Mouse (Mus musculus) left cerebral cortex, adult 18-20 months (tissue): ENCODE measurements around the gene Sec16a. TPM values are rescaled to one million over a fixed set of nuclear protein-coding genes. Genes with fewer than 3 reads are reported as not detected.

Source experiments
- DNase-seq, 2 experiments: peaks; one replicate each; pipeline ENCODE4 v3.0.0; 2021 to 2022; ENCODE audit warnings: low spot score in 2 of 2, mixed read lengths in 1 of 2
- long read RNA-seq, 2 experiments: library from polyadenylated mRNA; stranded (forward); transcript quantifications; one replicate each; pipeline ENCODE4 v2.0.0; 2021
- total RNA-seq, 2 experiments: library from RNA; stranded (reverse); gene quantifications; 2 replicates each; pipeline ENCODE4 v1.2.3; 2021

Sec16a gene
- 10 to 100 TPM; 42.7 to 46.0 TPM for total RNA-seq
- long read RNA-seq, experiment 1, partial matches to known transcripts, result 17 of 21 reads
- long read RNA-seq, experiment 1, other reads (novel, unspliced or antisense), result 3 of 21 reads
- long read RNA-seq, experiment 2, full-length matches to known transcripts, result 5 of 13 reads
- long read RNA-seq, experiment 2, partial matches to known transcripts, result 7 of 13 reads
- long read RNA-seq, experiment 2, other reads (novel, unspliced or antisense), result 1 of 13 reads

DNA sequence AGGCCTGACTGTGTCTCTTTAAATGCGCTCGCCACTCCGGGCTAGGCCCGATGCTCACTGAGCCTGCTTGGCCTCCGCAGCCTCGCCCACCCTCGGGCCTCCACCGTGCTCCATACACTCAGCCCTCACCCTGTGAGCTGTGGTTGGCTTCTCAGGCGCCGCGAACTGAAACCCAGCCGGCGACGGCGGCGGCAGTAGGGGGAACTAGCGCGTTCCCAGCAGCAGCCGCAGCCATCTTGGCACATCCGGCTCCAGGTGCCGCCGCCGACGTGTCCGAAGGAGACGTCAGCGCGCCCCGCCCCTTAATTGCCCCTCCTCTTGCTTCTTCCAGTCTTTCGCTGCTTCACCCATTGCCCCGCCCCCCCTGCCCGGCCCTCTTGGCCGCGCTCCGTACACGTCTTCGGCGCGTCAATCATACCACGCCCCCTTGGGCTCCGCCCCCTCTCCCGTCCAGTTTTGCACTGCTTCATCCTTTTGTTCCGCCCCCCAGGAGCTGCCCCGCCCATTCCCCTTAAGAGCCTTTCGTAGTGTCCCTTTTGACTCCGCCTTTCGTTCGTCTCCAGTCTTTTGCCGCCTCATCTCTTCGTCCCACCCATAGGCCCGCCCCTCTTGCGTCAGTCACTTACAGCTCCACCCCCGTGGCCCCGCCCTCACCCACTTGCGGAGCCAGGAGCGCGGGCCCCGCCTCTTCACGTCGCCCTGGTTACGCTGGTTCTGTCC, at the start of gene Sec16a:
Sec16a (minus strand) TSS at position 271 of the 720 bp plus-strand sequence.
- peak; percentile 99 to 100 for DNase-seq

- DNase-seq, result no peak
Measured at GRCm38 (mm10) chr2:26494396-26494795, 49.4 kb upstream of the Sec16a start.

GRCm38 (mm10) chr2:26493021-26493781, 48.2 kb upstream of the Sec16a start:
- DNase-seq, result peak in 1 of 2 experiments; percentile 35

DNA sequence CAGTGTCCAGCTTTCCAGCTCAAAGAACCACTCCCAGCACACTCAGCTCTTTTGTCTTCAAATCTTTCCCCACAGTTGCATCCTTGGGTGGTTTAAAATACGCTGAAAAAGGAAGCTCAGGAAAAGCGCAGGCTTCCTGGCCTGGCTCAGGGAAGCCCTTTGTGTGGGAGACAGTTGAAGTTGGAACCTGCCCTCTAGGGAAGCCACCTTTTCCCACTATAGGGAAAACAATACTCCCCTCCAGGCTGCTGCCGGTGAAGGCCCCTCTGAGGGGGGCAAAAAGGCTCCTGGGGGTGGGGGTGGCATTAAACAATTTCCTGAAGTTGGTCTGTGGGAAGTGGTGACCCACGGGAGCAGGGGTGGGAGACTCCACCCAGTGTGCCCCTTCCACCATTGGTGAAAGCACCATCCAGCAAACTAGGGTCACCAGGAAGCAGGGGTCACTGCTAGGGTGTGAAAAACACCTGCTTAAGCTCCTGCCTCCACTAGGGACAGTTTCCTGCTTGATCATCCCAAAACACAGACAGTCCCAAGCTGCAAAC, 45.8 kb upstream of the Sec16a start:
- no peak for DNase-seq

- DNase-seq, result no peak
Measured at GRCm38 (mm10) chr2:26488535-26489135, 43.6 kb upstream of the Sec16a start.

- DNase-seq, result peak in 1 of 2 experiments; percentile 32
Measured at GRCm38 (mm10) chr2:26487322-26488021, 42.5 kb upstream of the Sec16a start.

DNA sequence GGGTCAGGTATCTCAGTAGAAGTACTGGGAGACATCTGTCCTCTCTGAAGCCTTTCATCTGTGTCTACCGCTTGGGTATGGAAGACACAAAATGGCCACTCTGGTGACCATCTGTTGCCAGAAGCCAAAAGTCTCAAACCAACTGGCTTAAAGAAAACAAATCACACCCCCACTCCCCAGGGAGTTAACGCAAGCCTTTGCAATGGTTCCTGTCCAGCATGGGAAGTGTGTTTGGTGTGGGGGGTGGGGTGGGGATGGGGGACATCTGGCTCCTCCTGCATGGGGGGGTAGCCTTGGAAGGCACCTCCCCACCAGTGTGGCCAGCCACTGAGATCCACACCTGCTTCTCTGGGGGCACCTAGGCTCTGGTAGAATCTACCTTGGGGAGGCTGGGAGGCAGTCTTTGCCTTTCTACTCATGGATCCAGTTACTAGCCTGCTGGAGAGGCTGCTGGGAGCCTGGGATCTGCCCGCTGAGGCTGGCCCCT, 41.9 kb upstream of the Sec16a start:
- DNase-seq, result no peak

DNA sequence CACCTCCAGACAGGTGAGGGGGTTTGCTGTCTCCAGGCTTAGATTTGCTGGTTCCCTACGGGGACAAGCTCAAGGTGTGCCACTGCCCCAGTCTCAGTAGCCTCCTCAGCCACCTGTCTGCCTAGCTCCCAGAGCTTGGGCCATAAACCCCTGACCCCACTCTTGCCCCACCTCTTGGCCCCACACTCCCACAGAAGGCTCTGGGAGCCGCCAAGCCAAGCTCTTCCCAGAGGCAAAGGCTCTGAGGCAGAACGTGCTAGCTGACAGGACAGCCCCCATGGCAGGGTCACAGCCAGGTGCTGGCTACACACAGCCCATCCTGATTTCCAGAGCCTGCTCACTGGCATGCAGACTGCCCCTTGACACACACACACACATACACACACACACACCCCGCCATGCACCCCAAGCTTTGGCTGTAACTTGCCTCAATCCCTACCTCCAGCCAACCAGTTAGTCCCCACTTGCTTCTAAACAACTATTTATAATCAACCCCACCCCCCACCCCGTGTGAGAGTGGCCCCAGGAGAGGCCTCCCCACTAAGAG, 41.3 kb upstream of the Sec16a start:
- no peak for DNase-seq

DNA sequence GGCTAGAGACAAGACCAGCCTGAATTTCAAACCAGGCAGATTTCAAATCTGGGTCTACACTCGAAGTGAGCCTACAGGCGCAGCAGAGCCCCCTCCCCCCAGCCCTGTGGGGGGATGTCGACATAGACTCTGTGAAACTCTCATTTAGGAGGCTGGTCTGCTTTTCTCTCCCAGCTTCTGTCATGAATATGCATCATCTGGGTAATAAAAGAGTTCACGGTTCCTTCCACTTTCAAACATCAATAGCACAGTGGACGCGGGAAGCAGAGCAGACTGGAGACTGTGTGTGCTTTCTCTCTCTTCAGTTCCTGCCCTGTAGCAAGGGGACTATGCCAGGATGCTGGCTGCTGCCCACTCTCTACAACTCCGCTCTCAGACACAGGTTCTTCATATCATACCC, 40.7 kb upstream of the Sec16a start:
- no peak for DNase-seq

DNA sequence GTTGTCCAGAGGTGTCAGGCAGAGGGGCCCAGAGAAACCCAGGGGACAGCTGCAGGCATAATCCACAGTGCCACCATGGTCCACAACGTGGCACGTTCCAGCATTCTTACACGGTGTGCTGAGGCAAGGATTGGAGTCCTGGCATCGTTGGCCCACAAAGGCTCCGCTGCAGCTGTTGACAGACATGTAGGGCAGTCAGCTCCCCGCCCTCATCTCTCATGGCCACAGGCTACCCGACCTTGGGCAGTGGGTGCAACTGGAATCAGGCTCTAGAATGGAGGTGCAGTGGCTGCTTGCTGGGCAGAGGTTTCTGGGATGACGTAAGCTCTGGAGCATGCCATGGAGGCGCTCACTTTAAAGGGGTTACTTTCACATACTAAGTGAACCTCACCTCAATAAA, 40.3 kb upstream of the Sec16a start:
- DNase-seq, result no peak

GRCm38 (mm10) chr2:26484169-26484568, 39.2 kb upstream of the Sec16a start:
- DNase-seq, result no peak

- DNase-seq, result no peak
Measured at GRCm38 (mm10) chr2:26483230-26483869, 38.3 kb upstream of the Sec16a start.

GRCm38 (mm10) chr2:26482824-26483223, 37.8 kb upstream of the Sec16a start:
- no peak for DNase-seq

DNA sequence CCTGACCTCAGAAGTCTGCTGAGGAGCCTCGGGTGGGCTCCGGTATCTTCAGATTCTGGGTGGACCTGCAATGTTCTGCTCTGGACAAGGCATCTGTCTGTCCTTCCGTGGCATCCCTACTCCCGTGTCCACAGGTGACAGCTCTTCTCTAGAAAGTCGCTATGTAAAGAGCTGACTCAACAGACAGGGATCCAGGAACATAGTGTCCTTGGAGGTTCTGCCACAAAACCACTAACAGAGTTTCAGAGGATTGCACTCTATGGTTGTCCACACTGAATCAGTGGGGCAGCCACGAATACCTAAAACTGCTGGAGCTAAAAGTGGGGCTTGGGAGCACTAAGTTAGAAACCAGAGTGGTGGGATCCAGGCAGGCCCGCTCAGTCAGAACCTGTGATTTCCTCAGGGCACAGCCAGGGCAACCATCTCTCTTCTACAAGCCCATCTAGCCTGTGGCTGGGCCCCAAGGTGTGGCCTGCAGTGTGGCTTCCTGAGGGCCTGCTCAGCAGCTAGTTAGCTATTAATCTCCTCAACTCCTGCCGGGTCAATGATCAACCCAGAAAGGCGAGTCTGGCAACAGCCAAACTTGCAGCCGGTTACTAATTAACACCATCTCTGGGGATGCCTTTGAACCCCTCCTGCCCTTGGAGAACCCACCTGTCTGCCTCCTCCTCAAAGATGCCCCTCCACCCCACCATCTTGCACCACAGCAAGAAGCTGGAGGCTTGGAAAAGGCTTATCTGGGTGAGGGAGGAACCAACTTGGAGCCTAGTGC, 36.9 kb upstream of the Sec16a start:
- no peak for DNase-seq

DNA sequence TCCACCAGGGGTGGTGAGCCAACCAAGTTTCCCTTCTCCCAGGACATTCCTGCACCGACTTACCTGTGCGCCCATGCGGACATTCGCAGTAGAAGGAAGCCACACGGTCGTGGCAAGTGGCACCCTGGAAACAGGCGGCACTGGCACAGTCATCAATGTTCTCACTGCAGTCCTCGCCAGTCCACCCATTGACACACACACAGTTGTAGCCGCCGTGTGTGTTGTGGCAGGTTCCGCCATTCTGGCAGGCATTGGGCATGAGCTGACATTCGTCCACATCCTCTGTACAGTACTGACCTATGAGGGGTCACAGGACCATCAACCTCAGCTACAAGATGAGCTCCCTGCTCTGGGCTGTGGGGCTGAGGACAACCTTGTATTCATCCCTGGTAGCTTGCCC, 35.9 kb upstream of the Sec16a start:
- no peak for DNase-seq

GRCm38 (mm10) chr2:26478685-26479205, 33.7 kb upstream of the Sec16a start:
- no peak for DNase-seq

DNA sequence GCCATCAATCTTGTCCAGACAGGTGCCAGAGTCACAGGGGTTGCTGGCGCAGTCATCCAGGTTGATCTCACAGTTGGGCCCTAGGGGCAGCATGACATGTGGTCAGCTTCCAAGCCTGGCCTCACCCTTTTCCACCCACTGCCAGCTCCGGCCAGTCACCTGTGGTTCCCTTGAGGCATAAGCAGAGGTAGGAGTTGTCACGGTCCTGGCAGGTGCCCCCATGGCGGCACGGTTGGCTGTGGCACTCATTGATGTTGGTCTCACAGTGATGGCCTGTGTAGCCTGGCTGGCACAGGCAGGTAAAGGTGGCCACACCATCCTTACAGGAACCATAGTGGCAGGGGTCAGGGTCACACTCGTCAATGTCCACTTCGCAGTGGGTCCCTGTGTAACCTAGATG, 32.9 kb upstream of the Sec16a start:
- DNase-seq, result no peak

DNA sequence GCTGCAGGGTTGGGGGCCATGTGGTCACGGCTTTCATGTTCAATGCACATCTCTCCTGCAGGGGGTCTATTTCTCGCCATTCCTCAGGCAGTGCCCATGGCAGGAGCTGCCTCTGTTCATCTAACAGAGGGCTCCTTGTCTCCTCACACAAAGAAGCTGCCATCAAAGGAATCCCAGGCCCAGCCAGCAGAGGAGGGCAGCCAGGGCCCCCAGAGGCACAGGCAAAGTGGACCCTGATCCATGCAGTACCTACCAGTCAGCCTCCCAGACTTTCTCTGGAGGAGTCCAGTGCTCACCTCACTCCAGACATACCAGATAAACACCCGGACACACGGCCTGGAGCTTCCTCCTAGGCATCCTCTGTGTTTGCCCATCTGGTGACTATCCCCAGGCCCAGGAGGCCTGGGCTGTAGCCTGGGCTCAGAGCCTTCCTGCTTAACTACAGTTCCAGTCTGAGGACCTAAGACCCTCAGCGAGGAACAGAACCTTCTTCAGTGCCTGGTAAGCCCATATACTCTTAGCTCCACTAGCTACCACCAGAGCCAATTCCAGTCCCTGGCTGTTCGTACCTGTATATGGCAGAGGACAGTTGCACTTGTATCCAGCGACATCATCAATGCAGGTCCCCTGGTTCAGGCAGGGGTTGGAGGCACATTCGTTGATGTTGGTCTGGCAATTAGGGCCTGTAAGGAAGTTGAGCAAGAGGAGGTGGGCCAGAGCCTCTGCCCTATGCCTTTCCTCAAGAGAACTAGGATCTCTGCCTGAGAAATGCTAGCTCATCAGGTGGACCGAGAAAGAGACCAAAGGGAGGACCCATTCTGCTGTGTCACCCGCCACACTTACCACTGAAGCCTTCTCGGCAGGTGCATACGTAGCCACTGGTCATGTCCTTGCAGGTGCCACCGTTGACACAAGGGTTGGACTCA, 30.8 kb upstream of the Sec16a start:
- no peak for DNase-seq
